Mouse (Mus musculus) embryonic facial prominence, embryonic 14.5 days (tissue): ENCODE measurements around the gene Mtmr6. TPM values are rescaled to one million over a fixed set of nuclear protein-coding genes. Genes with fewer than 3 reads are reported as not detected.

Experiments used
- ATAC-seq: fragments of 200-750 bp; cut with Nextera tagmentation; 2 replicates; pipeline ENCODE4 v1.8.0; 2017; ENCODE audit warnings: low read depth, moderate number of reproducible peaks, moderate TSS enrichment
- DNase-seq: peaks from one replicate; pipeline ENCODE4 v3.0.0-alpha.2; 2015; ENCODE audit warnings: low spot score
- H3K27ac ChIP-seq: fragments of 300-500 bp; sonication (generic); replicated peaks from 2 replicates; pipeline ENCODE4 v1.5.1; 2014; ENCODE audit warnings: low read depth, mild to moderate bottlenecking, low read length, moderate library complexity
- H3K27me3 ChIP-seq: fragments of 300-500 bp; sonication (generic); replicated peaks from 2 replicates; pipeline ENCODE4 v1.6.1; 2014; ENCODE audit warnings: low read length; ENCODE audit not compliant: control insufficient read depth, insufficient read depth
- H3K36me3 ChIP-seq: fragments of 300-500 bp; sonication (generic); 2 replicates; pipeline ENCODE4 v1.6.1; 2014; ENCODE audit warnings: low read length, mixed read lengths; ENCODE audit not compliant: control insufficient read depth, insufficient read depth
- H3K4me1 ChIP-seq: fragments of 300-500 bp; sonication (generic); 2 replicates; pipeline ENCODE4 v1.6.1; 2014; ENCODE audit warnings: antibody characterized with exemption, low read length; ENCODE audit not compliant: control insufficient read depth, insufficient read depth
- H3K4me2 ChIP-seq: fragments of 300-500 bp; sonication (generic); 2 replicates; pipeline ENCODE4 v1.6.1; 2014; ENCODE audit warnings: low read depth, mild to moderate bottlenecking, low read length, moderate library complexity, mixed read lengths
- H3K4me3 ChIP-seq: fragments of 300-500 bp; sonication (generic); 2 replicates; pipeline ENCODE4 v1.5.1; 2014; ENCODE audit warnings: low read depth, mild to moderate bottlenecking, low read length
- H3K9ac ChIP-seq: fragments of 300-500 bp; sonication (generic); 2 replicates; pipeline ENCODE4 v1.6.1; 2014; ENCODE audit warnings: low read depth, mild to moderate bottlenecking, low read length, moderate library complexity, mixed read lengths
- H3K9me3 ChIP-seq: fragments of 300-500 bp; sonication (generic); 2 replicates; pipeline ENCODE4 v1.6.1; 2016; ENCODE audit warnings: low read length; ENCODE audit not compliant: control insufficient read depth
- whole genome bisulfite sequencing: fragments of 180-500 bp; shearing (Covaris S2); extraction: QIAGEN DNeasy Blood & Tissue Kit; methylation state at CpG from one replicate; pipeline ENCODE4 v1.1.7; 2014; 5-methylcytosine and 5-hydroxymethylcytosine counted together
- polyA plus RNA-seq: library from polyadenylated mRNA; unstranded; fragments of >200 nt; fragmentation: Nextera tagmentation; extraction: Ambion mirVana; gene quantifications from 2 replicates; pipeline ENCODE4 v1.2.1, GENCODE M21; 2014

The Mtmr6 gene
- 45.0 and 47.0 TPM in 2 replicates for polyA plus RNA-seq

- under 1% methylated on average over 34 of the region's 51 CpGs for WGBS
- no peak within 1 kb of the TSS; the same call in 1 of the 2 replicates for H3K27ac ChIP-seq
- peak; percentile 100 for ATAC-seq
These were observed at the start of gene Mtmr6 for GRCm38 (mm10) chr14:60264990-60265876. Mtmr6 (plus strand) TSS chr14:60265228.

GRCm38 (mm10) chr14:60216125-60216524, 48.9 kb upstream of the Mtmr6 start:
- H3K4me2 ChIP-seq: no peak overlapping the region
- 88% methylated on average over 1 of the region's 1 CpGs for WGBS
- H3K9ac ChIP-seq: no peak overlapping the region
- H3K9me3 ChIP-seq: no peaks in the 10 kb centered on the region
- H3K4me3 ChIP-seq: no peak overlapping the region
- H3K27ac ChIP-seq: no peak overlapping the region
- H3K4me1 ChIP-seq: no peaks in the 10 kb centered on the region
- H3K27me3 ChIP-seq: no peaks in the 10 kb centered on the region
- DNase-seq (no peak), ATAC-seq (no peak)
- H3K36me3 ChIP-seq: peaks cover 23% of the 10 kb centered on the region

More at GRCm38 (mm10) chr14:60264990-60265876, at the start of gene Mtmr6:
- H3K4me2 ChIP-seq: peak within 1 kb of the TSS; percentile 70
- peak within 1 kb of the TSS; percentile 79 for H3K9ac ChIP-seq
- DNase-seq: peak; percentile 99
- peaks cover 12% of the 10 kb centered on the region; the same call in 1 of the 2 replicates for H3K4me1 ChIP-seq
- peak within 1 kb of the TSS; percentile 77 for H3K4me3 ChIP-seq
- H3K9me3 ChIP-seq: no peaks in the 10 kb centered on the region
- H3K27me3 ChIP-seq: no peaks in the 10 kb centered on the region
- H3K36me3 ChIP-seq: no peaks in the 10 kb centered on the region

GRCm38 (mm10) chr14:60217616-60218015, 47.4 kb upstream of the Mtmr6 start:
- ATAC-seq: no peak
- 99% methylated on average over 4 of the region's 4 CpGs for WGBS
- no peaks in the 10 kb centered on the region for H3K9me3 ChIP-seq
- no peak overlapping the region for H3K4me2 ChIP-seq
- H3K27me3 ChIP-seq: no peaks in the 10 kb centered on the region
- H3K27ac ChIP-seq: no peak overlapping the region
- H3K36me3 ChIP-seq: peaks cover 28% of the 10 kb centered on the region
- no peak overlapping the region for H3K4me3 ChIP-seq
- no peak overlapping the region for H3K9ac ChIP-seq
- H3K4me1 ChIP-seq: no peaks in the 10 kb centered on the region
- DNase-seq: no peak

- ATAC-seq (no peak), DNase-seq (no peak)
- 90% methylated on average over 10 of the region's 10 CpGs for WGBS
- Histone ChIP-seq H3K27ac (no peak overlapping the region), H3K27me3 (no peaks in the 10 kb centered on the region), H3K4me3 (no peak overlapping the region), H3K9ac (no peak overlapping the region), H3K36me3 (peaks cover 28% of the 10 kb centered on the region), H3K4me2 (no peak overlapping the region), H3K4me1 (no peaks in the 10 kb centered on the region), H3K9me3 (no peaks in the 10 kb centered on the region)
These were observed 45.1 kb upstream of the Mtmr6 start for GRCm38 (mm10) chr14:60219886-60220285.

- peaks cover 62% of the 10 kb centered on the region for H3K36me3 ChIP-seq
- no peaks in the 10 kb centered on the region for H3K27me3 ChIP-seq
- no peak overlapping the region for H3K4me3 ChIP-seq
- ATAC-seq (no peak), DNase-seq (no peak)
- H3K4me1 ChIP-seq: no peaks in the 10 kb centered on the region
- no peaks in the 10 kb centered on the region for H3K9me3 ChIP-seq
- no peak overlapping the region for H3K9ac ChIP-seq
- WGBS: 88% methylated on average over 3 of the region's 3 CpGs
- no peak overlapping the region for H3K27ac ChIP-seq
- no peak overlapping the region for H3K4me2 ChIP-seq
These were observed 26.5 kb upstream of the Mtmr6 start for GRCm38 (mm10) chr14:60238551-60238950.

GRCm38 (mm10) chr14:60250366-60250765, 14.7 kb upstream of the Mtmr6 start:
- H3K36me3 ChIP-seq: peaks cover 3% of the 10 kb centered on the region; the same call in 1 of the 2 replicates
- H3K4me3 ChIP-seq: peak overlapping the region; percentile 83
- peak overlapping the region; percentile 57 for H3K4me2 ChIP-seq
- DNase-seq (no peak), ATAC-seq (no peak)
- H3K27me3 ChIP-seq: no peaks in the 10 kb centered on the region
- H3K4me1 ChIP-seq: peaks cover 11% of the 10 kb centered on the region
- no peak overlapping the region for H3K27ac ChIP-seq
- WGBS: 24% methylated on average over 8 of the region's 8 CpGs
- peak overlapping the region; percentile 90 for H3K9ac ChIP-seq
- no peaks in the 10 kb centered on the region for H3K9me3 ChIP-seq

GRCm38 (mm10) chr14:60250879-60251278, 14.1 kb upstream of the Mtmr6 start:
- peak; percentile 56 for DNase-seq

GRCm38 (mm10) chr14:60251281-60252003, 13.6 kb upstream of the Mtmr6 start, which contains the start of the genes Nupl1 and Gm49336:
Nupl1 (minus strand) TSS chr14:60251431.
Gm49336 (minus strand) TSS chr14:60251507.
- H3K4me3 ChIP-seq: peak within 1 kb of the TSS; percentile 83
- peaks cover 11% of the 10 kb centered on the region for H3K4me1 ChIP-seq
- no peaks in the 10 kb centered on the region for H3K36me3 ChIP-seq
- peak; percentile 100 for ATAC-seq
- WGBS: 0% methylated on average over 46 of the region's 62 CpGs
- H3K27ac ChIP-seq: peak within 1 kb of the TSS; percentile 85
- H3K9ac ChIP-seq: peak within 1 kb of the TSS; percentile 90
- peak; percentile 100 for DNase-seq
- H3K9me3 ChIP-seq: no peaks in the 10 kb centered on the region
- no peaks in the 10 kb centered on the region for H3K27me3 ChIP-seq
- peak within 1 kb of the TSS; percentile 85 for H3K4me2 ChIP-seq

More at GRCm38 (mm10) chr14:60250879-60251278, 14.1 kb upstream of the Mtmr6 start:
- Histone ChIP-seq H3K9me3 (no peaks in the 10 kb centered on the region), H3K4me2 (peak overlapping the region; percentile 57), H3K4me3 (peak overlapping the region; percentile 83), H3K4me1 (peaks cover 11% of the 10 kb centered on the region), H3K27me3 (no peaks in the 10 kb centered on the region), H3K36me3 (no peaks in the 10 kb centered on the region), H3K27ac (peak overlapping the region; percentile 85), H3K9ac (peak overlapping the region; percentile 90)
- under 1% methylated on average over 23 of the region's 39 CpGs for WGBS
- peak; percentile 70 for ATAC-seq
